Comparison of ENCODE assay signal across 29 mouse cellular contexts in the genomic region with DNA sequence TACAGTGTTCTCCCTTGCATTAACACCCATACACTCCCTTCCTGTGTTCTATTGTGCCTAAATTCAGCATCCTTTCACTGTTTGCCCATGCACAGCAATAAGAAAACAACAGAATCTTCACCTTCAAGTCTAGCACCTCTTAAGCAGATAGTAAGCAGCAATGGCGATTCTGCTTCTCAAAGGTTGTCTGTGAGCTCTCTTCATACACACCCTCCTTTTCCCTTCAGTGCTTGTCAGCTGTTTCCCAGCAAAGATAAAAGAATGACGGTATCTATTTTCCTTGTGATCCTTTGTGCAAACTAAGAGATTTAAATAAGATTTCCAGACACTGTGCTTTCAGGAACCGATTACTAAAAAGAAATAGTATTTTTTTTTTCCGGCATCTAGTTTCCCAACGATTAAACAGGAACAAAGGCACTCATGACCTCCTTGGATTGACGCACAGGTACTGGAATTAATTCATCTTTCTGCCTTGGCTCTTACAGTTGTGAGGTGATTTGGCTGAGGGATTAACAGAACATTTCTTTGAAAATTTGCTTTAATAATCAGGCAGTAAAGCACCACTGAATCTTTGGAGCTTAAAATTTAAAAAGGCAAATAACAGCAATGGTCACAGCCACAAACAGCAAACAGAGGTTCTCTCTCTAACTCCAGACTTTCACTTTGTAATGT.
A peak's percentile ranks its signal among the peaks of the same experiment; 100 is the strongest.
DNase-seq lines count a peak whose midpoint lies in the region; ATAC-seq and TF ChIP-seq lines count a peak whose summit lies in the region.
"Had no signal": no experiment of that assay in that cellular context is flagged by ENCODE, and none has a peak within 500 bp of the region (broad histone marks: within the 10 kb centered on the region; RNA-seq: fewer than 3 reads in every experiment).

No protein-coding gene starts in this region.

- 0 out of 2 replicates have a peak, but pooled peaks have one; percentile 23 for ATAC-seq in forebrain, embryonic 14.5 days
- ATAC-seq in forebrain, embryonic 11.5 days (replicated peaks; ENCODE audit: low FRiP score) = no peak
- ATAC-seq in hindbrain, embryonic 14.5 days (ENCODE audit: low FRiP score) = no peak
- no peak for ATAC-seq in hindbrain, embryonic 11.5 days (ENCODE audit: low FRiP score)
- ATAC-seq in hindbrain, postnatal 0 days = no peak
- ATAC-seq in midbrain, postnatal 0 days (ENCODE audit: low FRiP score) = no peak
- no peak for ATAC-seq in CD4-positive, CD25-positive, alpha-beta regulatory T cell, adult 4 months
- ATAC-seq: Patski had no signal

- H3K4me3 ChIP-seq in forebrain, embryonic 14.5 days (ENCODE audit: low read depth, low read length) = no peak overlapping the region
- no peak overlapping the region for H3K4me3 ChIP-seq in forebrain, embryonic 11.5 days (ENCODE audit: low read depth, low read length)
- H3K4me3 ChIP-seq in hindbrain, embryonic 14.5 days (replicated peaks; ENCODE audit: low read length) = no peak overlapping the region
- H3K4me3 ChIP-seq in hindbrain, embryonic 11.5 days (ENCODE audit: low read depth, low read length) = no peak overlapping the region
- H3K4me3 ChIP-seq in hindbrain, postnatal 0 days (ENCODE audit: low read length) = no peak overlapping the region
- no peak overlapping the region for H3K4me3 ChIP-seq in midbrain, postnatal 0 days (ENCODE audit: low read depth, low read length)
- H3K4me3 ChIP-seq: erythroblast, embryonic 14.5 days; gastrocnemius, adult 2 months; layer of hippocampus, adult 2 months; left cerebral cortex, adult 2 months; limb, embryonic 12.5 days; liver, embryonic 15.5 days; midbrain, embryonic 12.5 days; myocyte; neural tube, embryonic 12.5 days had no signal

- no peak overlapping the region for H3K27ac ChIP-seq in forebrain, embryonic 14.5 days (ENCODE audit: low read depth, low read length)
- H3K27ac ChIP-seq in forebrain, embryonic 11.5 days (ENCODE audit: low read depth, low read length) = no peak overlapping the region
- peak overlapping the region; percentile 33; the same call in 1 of the 2 replicates for H3K27ac ChIP-seq in hindbrain, embryonic 14.5 days
- no peak overlapping the region for H3K27ac ChIP-seq in hindbrain, embryonic 11.5 days (ENCODE audit: low read depth, low read length)
- peak overlapping the region; percentile 16; the same call in 1 of the 2 replicates for H3K27ac ChIP-seq in hindbrain, postnatal 0 days
- H3K27ac ChIP-seq in midbrain, postnatal 0 days (ENCODE audit: low read depth, low read length) = peak overlapping the region; percentile 52; the same call in 1 of the 2 replicates
- H3K27ac ChIP-seq: gastrocnemius, adult 2 months; layer of hippocampus, adult 2 months; left cerebral cortex, adult 2 months; limb, embryonic 12.5 days; liver, embryonic 15.5 days; midbrain, embryonic 12.5 days; neural tube, embryonic 12.5 days had no signal

- 29% methylated on average over 6 of the region's 6 CpGs for WGBS in forebrain, embryonic 14.5 days
- WGBS in forebrain, embryonic 11.5 days = 51% methylated on average over 6 of the region's 6 CpGs
- 68% methylated on average over 6 of the region's 6 CpGs for WGBS in hindbrain, embryonic 14.5 days
- 82% methylated on average over 6 of the region's 6 CpGs for WGBS in hindbrain, embryonic 11.5 days
- 56% methylated on average over 6 of the region's 6 CpGs for WGBS in hindbrain, postnatal 0 days
- WGBS in midbrain, postnatal 0 days = 31% methylated on average over 6 of the region's 6 CpGs

- H3K4me2 ChIP-seq in forebrain, embryonic 14.5 days (ENCODE audit: low read length) = no peak overlapping the region
- no peak overlapping the region for H3K4me2 ChIP-seq in forebrain, embryonic 11.5 days (ENCODE audit: low read depth, low read length, severe bottlenecking)
- no peak overlapping the region for H3K4me2 ChIP-seq in hindbrain, embryonic 14.5 days (replicated peaks)
- H3K4me2 ChIP-seq in hindbrain, embryonic 11.5 days (replicated peaks; ENCODE audit: low read depth, low read length) = no peak overlapping the region
- H3K4me2 ChIP-seq in hindbrain, postnatal 0 days (ENCODE audit: low read depth, low read length) = no peak overlapping the region
- peak overlapping the region; percentile 1; the same call in 1 of the 2 replicates for H3K4me2 ChIP-seq in midbrain, postnatal 0 days (ENCODE audit: low read depth, low read length, poor library complexity, severe bottlenecking)
- H3K4me2 ChIP-seq: heart, embryonic 11.5 days; limb, embryonic 12.5 days; liver, embryonic 15.5 days; lung, embryonic 14.5 days; midbrain, embryonic 12.5 days; neural tube, embryonic 12.5 days had no signal

- no peaks in the 10 kb centered on the region for H3K36me3 ChIP-seq in forebrain, embryonic 14.5 days (ENCODE audit: control insufficient read depth, insufficient read depth, low read length)
- H3K36me3 ChIP-seq in forebrain, embryonic 11.5 days (ENCODE audit: control insufficient read depth, insufficient read depth, low read length) = no peaks in the 10 kb centered on the region
- H3K36me3 ChIP-seq in hindbrain, embryonic 14.5 days (replicated peaks; ENCODE audit: control insufficient read depth, insufficient read depth) = no peaks in the 10 kb centered on the region
- H3K36me3 ChIP-seq in hindbrain, embryonic 11.5 days (ENCODE audit: control insufficient read depth, insufficient read depth, low read length) = no peaks in the 10 kb centered on the region
- no peaks in the 10 kb centered on the region for H3K36me3 ChIP-seq in hindbrain, postnatal 0 days (ENCODE audit: insufficient read depth, low read length)
- H3K36me3 ChIP-seq in midbrain, postnatal 0 days (ENCODE audit: insufficient read depth, low read length) = no peaks in the 10 kb centered on the region
- H3K36me3 ChIP-seq: limb, embryonic 12.5 days; liver, embryonic 15.5 days; midbrain, embryonic 12.5 days; neural tube, embryonic 12.5 days had no signal

- H3K4me1 ChIP-seq in forebrain, embryonic 14.5 days (ENCODE audit: control insufficient read depth, insufficient read depth, low read length) = no peaks in the 10 kb centered on the region
- no peaks in the 10 kb centered on the region for H3K4me1 ChIP-seq in forebrain, embryonic 11.5 days (replicated peaks; ENCODE audit: control insufficient read depth, insufficient read depth, low read length)
- no peaks in the 10 kb centered on the region for H3K4me1 ChIP-seq in hindbrain, embryonic 14.5 days (replicated peaks; ENCODE audit: control insufficient read depth, insufficient read depth, low read length)
- H3K4me1 ChIP-seq in hindbrain, embryonic 11.5 days (replicated peaks; ENCODE audit: control insufficient read depth, insufficient read depth, low read length) = no peaks in the 10 kb centered on the region
- no peaks in the 10 kb centered on the region for H3K4me1 ChIP-seq in hindbrain, postnatal 0 days (ENCODE audit: insufficient read depth, low read length)
- no peaks in the 10 kb centered on the region for H3K4me1 ChIP-seq in midbrain, postnatal 0 days (ENCODE audit: insufficient read depth, low read length)
- H3K4me1 ChIP-seq: limb, embryonic 12.5 days; liver, embryonic 15.5 days; midbrain, embryonic 12.5 days; neural tube, embryonic 12.5 days had no signal

- H3K9me3 ChIP-seq in forebrain, embryonic 14.5 days (replicated peaks; ENCODE audit: control insufficient read depth, low read length) = no peaks in the 10 kb centered on the region
- no peaks in the 10 kb centered on the region for H3K9me3 ChIP-seq in forebrain, embryonic 11.5 days (ENCODE audit: control insufficient read depth, low read length)
- no peaks in the 10 kb centered on the region for H3K9me3 ChIP-seq in hindbrain, embryonic 14.5 days (ENCODE audit: control insufficient read depth, low read length)
- no peaks in the 10 kb centered on the region for H3K9me3 ChIP-seq in hindbrain, embryonic 11.5 days (ENCODE audit: control insufficient read depth, low read length)
- no peaks in the 10 kb centered on the region for H3K9me3 ChIP-seq in hindbrain, postnatal 0 days (ENCODE audit: low read length)
- no peaks in the 10 kb centered on the region for H3K9me3 ChIP-seq in midbrain, postnatal 0 days (ENCODE audit: low read length)
- H3K9me3 ChIP-seq: limb, embryonic 12.5 days; liver, embryonic 15.5 days; midbrain, embryonic 12.5 days; neural tube, embryonic 12.5 days had no signal

- DNase-seq in forebrain, embryonic 14.5 days (ENCODE audit: low spot score) = peak; percentile 11
- no peak for DNase-seq in forebrain, embryonic 11.5 days (ENCODE audit: low spot score)
- DNase-seq in hindbrain, embryonic 14.5 days (ENCODE audit: low spot score) = no peak
- no peak for DNase-seq in hindbrain, embryonic 11.5 days (ENCODE audit: low spot score)
- DNase-seq in hindbrain, postnatal 0 days (ENCODE audit: low spot score) = no peak
- DNase-seq in midbrain, postnatal 0 days (ENCODE audit: low spot score) = no peak
- DNase-seq: adrenal gland, postnatal 10 days; cerebellum, adult 11-12 months; cerebellum, postnatal 10 days; gastrocnemius, adult 2 months; gastrocnemius, postnatal 36 days; heart, adult 18-20 months; heart, postnatal 4 days; kidney, adult 18-20 months; kidney, postnatal 36 days; lung, embryonic 14.5 days; lung, postnatal 14 days; thymus, postnatal 4 days had no signal

- H3K27me3 ChIP-seq in forebrain, embryonic 14.5 days (replicated peaks; ENCODE audit: control insufficient read depth, insufficient read depth, low read length) = no peaks in the 10 kb centered on the region
- H3K27me3 ChIP-seq in forebrain, embryonic 11.5 days (ENCODE audit: control insufficient read depth, insufficient read depth, low read length) = no peaks in the 10 kb centered on the region
- no peaks in the 10 kb centered on the region for H3K27me3 ChIP-seq in hindbrain, embryonic 14.5 days (ENCODE audit: control insufficient read depth, insufficient read depth, low read length)
- no peaks in the 10 kb centered on the region for H3K27me3 ChIP-seq in hindbrain, embryonic 11.5 days (ENCODE audit: control insufficient read depth, insufficient read depth, low read length)
- no peaks in the 10 kb centered on the region for H3K27me3 ChIP-seq in hindbrain, postnatal 0 days (ENCODE audit: insufficient read depth, low read length)
- no peaks in the 10 kb centered on the region for H3K27me3 ChIP-seq in midbrain, postnatal 0 days (ENCODE audit: insufficient read depth, low read length)
- H3K27me3 ChIP-seq: limb, embryonic 12.5 days; liver, embryonic 15.5 days; midbrain, embryonic 12.5 days; neural tube, embryonic 12.5 days; Patski had no signal

- H3K9ac ChIP-seq in forebrain, embryonic 14.5 days (ENCODE audit: low read length) = no peak overlapping the region
- no peak overlapping the region for H3K9ac ChIP-seq in forebrain, embryonic 11.5 days (ENCODE audit: low read length)
- H3K9ac ChIP-seq in hindbrain, embryonic 14.5 days = no peak overlapping the region
- no peak overlapping the region for H3K9ac ChIP-seq in hindbrain, embryonic 11.5 days (ENCODE audit: low read depth, low read length)
- H3K9ac ChIP-seq in hindbrain, postnatal 0 days (replicated peaks; ENCODE audit: low read length) = no peak overlapping the region
- no peak overlapping the region for H3K9ac ChIP-seq in midbrain, postnatal 0 days (replicated peaks; ENCODE audit: low read length, poor library complexity, severe bottlenecking)
- H3K9ac ChIP-seq: limb, embryonic 12.5 days; liver, embryonic 15.5 days; lung, embryonic 14.5 days; midbrain, embryonic 12.5 days; neural tube, embryonic 12.5 days had no signal

- no peak for TF ChIP-seq CTCF in hindbrain, postnatal 0 days (IDR thresholded peaks at IDR 0.05; ENCODE audit: low read depth)
- TF ChIP-seq CTCF in midbrain, postnatal 0 days (IDR thresholded peaks at IDR 0.05) = no peak

Comparison
In these comparisons a context has a peak if more than half of its experiments do, and no peak if none do; other contexts are left out.
1. H3K27ac ChIP-seq: peak in hindbrain, embryonic 14.5 days (single experiment), hindbrain, postnatal 0 days (single experiment) and midbrain, postnatal 0 days (single experiment); none in forebrain, embryonic 14.5 days (single experiment), forebrain, embryonic 11.5 days (single experiment) and hindbrain, embryonic 11.5 days (single experiment).